Mouse (Mus musculus) heart, adult 2 months (tissue): ENCODE measurements at regions not wholly inside any gene's neighbourhood (a gene's known extent, or its start where the extent isn't known, plus 50 kb on each side); places are given as distances from the start of the nearest gene placed in this dataset.

Source experiments
- DNase-seq, 2 experiments: peaks; one replicate each; pipeline ENCODE4 v3.0.0; 2021
- H3K27ac ChIP-seq: fragments of 200-600 bp; 2 replicates; pipeline ENCODE4 v1.8.1; 2022
- H3K27me3 ChIP-seq: fragments of 200-500 bp; 2 replicates; pipeline ENCODE4 v1.6.1; 2012; ENCODE audit warnings: mild to moderate bottlenecking, low read length, inconsistent platforms, mixed read lengths; ENCODE audit not compliant: control insufficient read depth, insufficient read depth
- H3K36me3 ChIP-seq: fragments of 200-500 bp; 2 replicates; pipeline ENCODE4 v1.6.1; 2012; ENCODE audit warnings: low read length, inconsistent platforms; ENCODE audit not compliant: control insufficient read depth, insufficient read depth
- H3K4me1 ChIP-seq: fragments of 200-500 bp; 2 replicates; pipeline ENCODE4 v1.6.1; 2011; ENCODE audit warnings: low read length; ENCODE audit not compliant: control insufficient read depth, insufficient read depth
- H3K4me3 ChIP-seq: fragments of 200-600 bp; 2 replicates; pipeline ENCODE4 v1.8.1; 2022
- H3K79me2 ChIP-seq: fragments of 200-500 bp; replicated peaks from 2 replicates; pipeline ENCODE4 v1.6.1; 2012; ENCODE audit warnings: mild to moderate bottlenecking, inconsistent platforms, low read length, moderate library complexity, mixed read lengths; ENCODE audit not compliant: control insufficient read depth, insufficient read depth
- H3K9ac ChIP-seq: fragments of 200-500 bp; 2 replicates; pipeline ENCODE4 v1.6.1; 2012; ENCODE audit warnings: low read depth, mild to moderate bottlenecking, control low read depth, inconsistent platforms, low read length, mixed read lengths
- CTCF ChIP-seq: fragments of 200-600 bp; IDR thresholded peaks from 2 replicates; pipeline ENCODE4 v1.8.1; 2022; ENCODE audit warnings: antibody characterized with exemption, mild to moderate bottlenecking, moderate library complexity
- EP300 ChIP-seq: fragments of 200-500 bp; IDR thresholded peaks from 2 replicates; pipeline ENCODE4 v1.6.1; 2011; ENCODE audit warnings: low read depth, low read length, control low read depth; ENCODE audit not compliant: insufficient read depth
- POLR2A ChIP-seq: fragments of 200-500 bp; IDR thresholded peaks from 2 replicates; pipeline ENCODE4 v1.6.1; 2011; ENCODE audit warnings: mild to moderate bottlenecking, low read depth, low read length, control low read depth; ENCODE audit not compliant: insufficient read depth
- WGBS: fragments of 180-500 bp; shearing (Covaris S2); methylation state at CpG from one replicate; pipeline ENCODE4 v1.1.7; 2018; 5-methylcytosine and 5-hydroxymethylcytosine counted together
- intact Hi-C: fragments of 180-260 bp; cut with DNase I; formaldehyde crosslinking; loops from one replicate; pipeline ENCODE4 v1.15.1; 2025

DNA sequence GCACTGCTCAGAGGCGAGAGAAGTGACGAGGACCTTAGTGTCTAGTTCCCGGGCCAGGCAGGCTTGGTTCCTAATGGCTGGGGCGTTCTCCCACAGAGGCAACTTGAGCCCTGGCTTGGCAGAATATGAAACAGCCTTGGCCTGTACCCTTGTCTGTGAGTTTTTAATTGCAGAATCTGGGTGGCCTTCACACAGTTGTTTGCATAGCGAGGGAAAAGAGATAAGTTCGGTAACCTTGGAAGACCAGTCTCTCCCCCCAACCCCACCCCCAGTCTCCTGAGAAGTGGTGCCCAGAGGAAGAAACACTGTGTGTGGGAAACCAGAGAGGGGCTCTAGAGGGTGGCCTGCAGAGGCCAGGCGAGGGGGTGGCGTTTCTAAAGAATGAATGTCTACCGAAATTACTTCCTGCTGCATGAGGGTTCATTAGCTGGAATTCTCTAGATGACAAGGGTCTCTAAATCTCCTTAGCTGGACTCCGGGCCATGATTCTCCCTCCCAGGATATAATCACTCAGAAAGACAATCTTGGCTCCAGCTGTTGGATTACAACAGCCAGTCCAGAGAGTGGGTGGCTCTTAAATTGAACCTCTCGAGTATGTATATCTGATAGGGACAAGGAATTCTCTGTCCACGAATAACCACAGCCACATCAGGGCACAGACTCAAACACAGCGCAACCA, 142.8 kb downstream of the Gm10260 start:
- no peaks in the 10 kb centered on the region for H3K36me3 ChIP-seq
- no peak for TF ChIP-seq POLR2A
- no peak for TF ChIP-seq CTCF
- TF ChIP-seq EP300, result no peak
- intact Hi-C loops, result no loop called here
- H3K4me1 ChIP-seq, result peaks cover 3% of the 10 kb centered on the region; the same call in 1 of the 2 replicates
- 67% methylated on average over 13 of the region's 13 CpGs for WGBS
- no peaks in the 10 kb centered on the region for H3K79me2 ChIP-seq
- H3K9ac ChIP-seq, result no peak overlapping the region
- no peaks in the 10 kb centered on the region for H3K27me3 ChIP-seq
- no peak overlapping the region for H3K27ac ChIP-seq
- H3K4me3 ChIP-seq, result no peak overlapping the region
- peak in 1 of 2 experiments; percentile 23 for DNase-seq

DNA sequence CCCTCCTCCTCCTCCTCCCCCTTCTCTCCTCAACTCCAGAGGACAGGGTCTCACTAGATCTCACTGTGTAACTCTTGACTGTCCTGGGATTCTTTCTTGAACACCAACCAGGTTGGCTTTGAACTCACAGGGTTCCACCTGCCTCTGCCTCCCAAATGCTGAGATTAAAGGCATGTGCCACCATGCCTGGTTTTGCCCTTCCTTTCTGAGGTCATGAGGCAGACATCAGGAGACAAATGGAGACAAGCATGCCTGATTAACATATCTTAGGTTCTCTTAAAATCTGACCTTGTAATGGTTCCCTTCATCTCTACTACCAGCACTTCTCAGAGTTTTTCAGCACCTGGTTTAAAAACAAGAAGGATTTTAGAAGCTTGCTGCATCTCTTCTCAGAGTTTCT, 143.5 kb downstream of the Gm10260 start:
- Histone ChIP-seq H3K27ac (no peak overlapping the region), H3K4me3 (no peak overlapping the region), H3K9ac (no peak overlapping the region), H3K79me2 (no peaks in the 10 kb centered on the region), H3K36me3 (no peaks in the 10 kb centered on the region), H3K4me1 (peaks cover 3% of the 10 kb centered on the region; the same call in 1 of the 2 replicates), H3K27me3 (no peaks in the 10 kb centered on the region)
- no peak for DNase-seq
- no peak for TF ChIP-seq CTCF
- TF ChIP-seq EP300, result no peak
- TF ChIP-seq POLR2A, result no peak
- intact Hi-C loops, result no loop called here

DNA sequence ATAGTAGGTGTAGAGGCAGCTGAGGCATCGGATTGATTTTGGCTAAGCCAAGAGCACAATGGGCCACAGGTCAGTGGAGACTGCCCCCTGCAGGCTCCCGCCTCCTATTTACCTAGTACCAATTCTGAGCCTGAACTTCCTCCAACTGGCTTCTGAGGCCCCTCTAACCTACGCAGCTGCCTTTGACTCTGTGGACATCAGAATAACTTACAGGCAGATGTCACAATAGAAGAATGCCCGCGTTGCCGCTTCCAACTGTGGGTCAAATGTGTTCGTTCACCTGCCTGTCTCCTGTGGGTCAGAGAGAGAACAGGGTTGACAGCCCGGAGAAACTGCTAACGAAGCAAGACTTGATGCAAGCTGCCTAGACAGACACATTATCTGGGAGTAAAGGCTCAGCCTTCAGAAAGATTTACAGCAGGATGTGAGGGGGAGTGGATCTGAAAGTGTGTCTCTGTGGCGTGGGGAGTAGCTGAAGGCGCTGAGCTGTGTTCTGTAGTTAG, 153.2 kb downstream of the Gm10260 start:
- Histone ChIP-seq H3K36me3 (no peaks in the 10 kb centered on the region), H3K27ac (no peak overlapping the region), H3K4me3 (no peak overlapping the region), H3K27me3 (no peaks in the 10 kb centered on the region), H3K79me2 (no peaks in the 10 kb centered on the region), H3K4me1 (peaks cover 3% of the 10 kb centered on the region), H3K9ac (no peak overlapping the region)
- WGBS, result 51% methylated on average over 11 of the region's 11 CpGs
- TF ChIP-seq CTCF, result peak; percentile 75
- no peak for TF ChIP-seq POLR2A
- intact Hi-C loops, result loop anchor here (1.0 kb wide), 1 partner anchor 368 kb away; no protein-coding TSS in a partner anchor
- peak; percentile 50 to 59 for DNase-seq

DNA sequence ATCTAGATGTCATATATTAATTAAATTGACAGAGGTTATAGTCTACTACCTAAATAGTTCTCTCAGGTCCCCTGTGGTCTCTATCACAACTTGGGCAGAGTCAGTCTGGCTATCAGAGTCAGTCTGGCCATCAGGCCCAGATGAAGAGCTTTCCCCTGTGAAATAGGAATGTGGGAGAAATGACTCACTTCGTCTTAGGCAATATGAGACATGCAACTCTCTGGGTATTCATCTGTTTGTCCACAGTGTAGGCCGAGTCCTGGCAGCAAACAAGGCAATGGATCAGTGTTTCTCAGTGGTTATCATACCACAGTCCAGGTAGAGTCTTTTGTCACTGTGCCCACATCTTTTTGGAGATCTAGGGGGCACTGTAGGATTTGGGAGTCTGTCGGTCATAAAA, 156.0 kb downstream of the Gm10260 start:
- intact Hi-C loops, result no loop called here
- Histone ChIP-seq H3K36me3 (no peaks in the 10 kb centered on the region), H3K4me3 (no peak overlapping the region), H3K4me1 (peaks cover 2% of the 10 kb centered on the region), H3K27ac (no peak overlapping the region), H3K9ac (no peak overlapping the region), H3K27me3 (no peaks in the 10 kb centered on the region), H3K79me2 (no peaks in the 10 kb centered on the region)
- DNase-seq, result peak in 1 of 2 experiments; percentile 27
- WGBS, result 83% methylated on average over 3 of the region's 3 CpGs
- TF ChIP-seq POLR2A, result no peak
- TF ChIP-seq EP300, result no peak
- TF ChIP-seq CTCF, result no peak

DNA sequence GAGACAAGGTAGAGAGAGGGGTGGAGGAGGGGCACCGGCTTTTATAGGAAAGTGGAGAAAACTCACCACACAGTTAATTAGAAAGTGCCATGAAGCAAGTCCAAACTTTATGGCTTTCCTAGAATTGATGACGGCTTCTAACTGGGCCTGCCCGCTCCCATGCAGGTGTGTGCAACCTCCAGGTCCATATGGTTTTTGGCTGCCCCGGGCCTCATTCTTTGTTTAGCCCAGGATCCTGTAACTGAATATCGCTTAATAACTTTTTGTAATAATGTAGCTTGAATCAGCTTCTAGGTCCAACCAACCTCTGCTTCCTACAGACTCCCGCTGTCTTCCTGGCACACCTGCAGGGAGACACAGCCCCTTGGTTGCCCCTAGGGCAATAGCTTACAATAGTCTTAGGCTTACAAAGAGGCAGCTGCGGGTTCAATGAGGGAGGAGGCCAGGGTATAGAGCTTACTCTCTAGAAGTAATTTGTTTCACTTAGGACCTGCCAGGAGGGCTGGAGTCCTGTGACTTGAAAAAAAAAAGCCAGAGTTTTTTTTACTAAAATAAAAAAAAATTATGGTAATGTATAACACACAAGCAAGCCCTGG, 159.2 kb downstream of the Gm10260 start:
- Histone ChIP-seq H3K27me3 (no peaks in the 10 kb centered on the region), H3K4me3 (no peak overlapping the region), H3K9ac (no peak overlapping the region), H3K27ac (no peak overlapping the region), H3K4me1 (peaks cover 4% of the 10 kb centered on the region), H3K36me3 (no peaks in the 10 kb centered on the region), H3K79me2 (no peaks in the 10 kb centered on the region)
- WGBS, result 98% methylated on average over 7 of the region's 7 CpGs
- DNase-seq, result no peak
- TF ChIP-seq EP300 (no peak), CTCF (no peak), POLR2A (no peak)
- intact Hi-C loops, result no loop called here

DNA sequence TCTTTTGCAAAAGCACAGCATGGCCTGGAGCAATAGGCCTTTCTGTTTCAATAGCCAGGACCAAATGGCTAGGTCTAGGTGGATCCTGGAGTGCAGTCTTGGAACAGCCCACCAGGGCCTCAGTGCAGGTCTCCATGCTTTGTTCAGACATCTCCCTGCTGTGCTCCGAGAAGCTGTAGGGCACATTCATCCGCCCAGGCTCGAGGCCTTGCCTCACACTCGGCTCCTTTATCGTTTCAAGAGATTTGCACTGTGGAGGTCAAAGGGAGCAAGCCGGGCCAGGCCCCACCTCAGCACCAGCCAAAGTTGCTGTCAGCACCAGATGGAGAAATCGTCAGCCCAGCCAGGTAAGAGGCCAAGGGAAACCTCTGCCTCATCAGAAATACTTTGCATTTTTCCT, 160.3 kb downstream of the Gm10260 start:
- 80% methylated on average over 7 of the region's 7 CpGs for WGBS
- intact Hi-C loops, result no loop called here
- no peak for DNase-seq
- Histone ChIP-seq H3K27me3 (no peaks in the 10 kb centered on the region), H3K27ac (no peak overlapping the region), H3K79me2 (no peaks in the 10 kb centered on the region), H3K4me1 (peaks cover 4% of the 10 kb centered on the region), H3K9ac (no peak overlapping the region), H3K36me3 (no peaks in the 10 kb centered on the region), H3K4me3 (no peak overlapping the region)
- no peak for TF ChIP-seq POLR2A
- no peak for TF ChIP-seq CTCF
- TF ChIP-seq EP300, result no peak
